Mouse (Mus musculus): ENCODE results near the gene Ggn. TPM values are rescaled to one million over a fixed set of nuclear protein-coding genes. Genes with fewer than 3 reads are reported as not detected.
"Not testable (repeated sequence)": the region's sequence is repeated elsewhere in the genome, so short reads cannot be mapped to it uniquely, and the experiment has no call there.

Ggn gene
- total and polyA plus RNA-seq, 3 experiments: 0.19 to 1.0 TPM; not detected in 1

GRCm38 (mm10) chr7:29202577-29202976, 32.6 kb downstream of the Ggn start:
- Histone ChIP-seq H3K9me3 (replicated peaks; ENCODE audit: insufficient read depth, low read length) (no peaks in the 10 kb centered on the region), H3K4me1 (ENCODE audit: control insufficient read depth in 1 of 2, insufficient read depth in 2 of 2, low read length in 2 of 2) (no peaks in the 10 kb centered on the region), H3K4me3 (ENCODE audit: control insufficient read depth in 1 of 2, insufficient read depth in 1 of 2, low read depth in 2 of 2, low read length in 2 of 2) (no peak overlapping the region), H3K27me3 (ENCODE audit: control insufficient read depth in 1 of 2, insufficient read depth in 2 of 2, low read length in 2 of 2) (peaks cover 0 to 3% of the 10 kb centered on the region in 2 experiments; a peak in 3 of 4 replicates), H3K36me3 (ENCODE audit: control insufficient read depth in 1 of 2, insufficient read depth in 2 of 2, low read length in 2 of 2) (no peaks in the 10 kb centered on the region), H3K9ac (ENCODE audit: control insufficient read depth, low read depth, low read length, poor library complexity, severe bottlenecking) (no peak overlapping the region), H3K27ac (ENCODE audit: control insufficient read depth, low read depth, low read length) (no peak overlapping the region), H3K79me2 (ENCODE audit: control insufficient read depth, insufficient read depth, low read length, poor library complexity) (no peaks in the 10 kb centered on the region)
- no peak for DNase-seq (ENCODE audit: low read depth, low spot score)
- TF ChIP-seq POLR2AphosphoS2 (IDR thresholded peaks at IDR 0.05; ENCODE audit: low read length) (no peak), MAX (IDR thresholded peaks at IDR 0.05; ENCODE audit: low read length) (no peak), POLR2AphosphoS5 (IDR thresholded peaks at IDR 0.05; ENCODE audit: borderline replicate concordance, low read depth, low read length) (no peak), CHD2 (IDR thresholded peaks at IDR 0.05; ENCODE audit: low read length) (no peak), CTCF (IDR thresholded peaks at IDR 0.05 in 2 of 3, conservative IDR thresholded peaks at IDR 0.05 in 1 of 3; ENCODE audit: control insufficient read depth in 1 of 3, insufficient read depth in 1 of 3, low read depth in 2 of 3, low read length in 3 of 3, poor library complexity in 1 of 3, severe bottlenecking in 1 of 3) (peak in 1 of 3 experiments; percentile 11; a peak in 1 of 6 replicates), TAL1 (IDR thresholded peaks at IDR 0.05; ENCODE audit: low read length) (no peak), MAZ (IDR thresholded peaks at IDR 0.05; ENCODE audit: low read depth, low read length) (no peak)

GRCm38 (mm10) chr7:29211013-29211412, 41.0 kb downstream of the Ggn start:
- not testable (repeated sequence) for H3K36me3 ChIP-seq (ENCODE audit: control insufficient read depth in 1 of 2, insufficient read depth in 2 of 2, low read length in 2 of 2); H3K4me1 ChIP-seq (ENCODE audit: control insufficient read depth in 1 of 2, insufficient read depth in 2 of 2, low read length in 2 of 2); H3K27me3 ChIP-seq (ENCODE audit: control insufficient read depth in 1 of 2, insufficient read depth in 2 of 2, low read length in 2 of 2); H3K9me3 ChIP-seq (replicated peaks; ENCODE audit: insufficient read depth, low read length); H3K79me2 ChIP-seq (ENCODE audit: control insufficient read depth, insufficient read depth, low read length, poor library complexity)
- Histone ChIP-seq H3K4me3 (ENCODE audit: control insufficient read depth in 1 of 2, insufficient read depth in 1 of 2, low read depth in 2 of 2, low read length in 2 of 2) (peak overlapping the region; percentile 52 to 59), H3K27ac (ENCODE audit: control insufficient read depth, low read depth, low read length) (peak overlapping the region; percentile 94), H3K9ac (ENCODE audit: control insufficient read depth, low read depth, low read length, poor library complexity, severe bottlenecking) (peak overlapping the region; percentile 48; the same call in 1 of the 2 replicates)
- peak; percentile 85; the same call in 1 of the 2 replicates for TF ChIP-seq MAZ (IDR thresholded peaks at IDR 0.05; ENCODE audit: low read depth, low read length)
- peak; percentile 75 for DNase-seq (ENCODE audit: low read depth, low spot score)

DNA sequence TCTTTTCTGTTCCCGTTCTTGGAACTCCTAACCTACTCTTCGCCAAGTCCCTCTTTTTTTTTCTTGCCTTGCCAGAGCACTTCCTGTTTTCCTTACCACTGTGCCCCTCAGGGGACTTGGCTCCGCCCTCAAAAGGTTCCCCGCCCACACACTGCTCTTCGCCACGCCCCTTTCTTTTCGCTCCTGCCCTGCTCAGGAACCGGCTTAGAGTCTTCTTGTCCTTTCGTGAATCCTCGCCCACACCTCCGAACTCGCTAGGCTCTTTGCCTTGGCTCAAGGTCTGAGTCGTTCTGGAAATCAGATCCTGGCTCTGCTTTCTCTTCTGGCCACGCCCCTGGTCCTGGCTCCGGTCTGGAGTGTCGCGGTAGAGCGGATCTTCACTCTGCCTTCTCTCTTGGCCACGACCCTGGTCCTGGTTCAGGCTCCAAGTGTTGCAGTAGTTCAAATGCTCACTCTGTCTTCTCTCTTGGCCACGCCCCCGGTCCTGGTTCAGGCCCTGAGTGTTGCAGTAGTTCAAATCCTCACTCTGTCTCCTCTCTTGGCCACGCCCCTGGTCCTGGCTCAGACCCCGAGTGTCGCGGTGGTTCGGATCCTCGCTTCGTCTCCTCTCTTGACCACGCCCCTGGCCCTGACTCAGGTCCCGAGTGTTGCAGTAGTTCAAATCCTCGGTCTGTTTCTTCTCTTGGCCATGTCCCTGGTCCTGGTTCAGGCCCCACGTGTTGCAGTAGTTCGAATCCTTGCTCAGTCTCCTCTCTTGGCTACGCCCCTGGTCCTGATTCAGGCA, 41.6 kb downstream of the Ggn start:
- peak overlapping the region; percentile 48 for H3K9ac ChIP-seq (ENCODE audit: control insufficient read depth, low read depth, low read length, poor library complexity, severe bottlenecking)
- TF ChIP-seq RCOR1 (IDR thresholded peaks at IDR 0.05; ENCODE audit: low read depth, low read length) (no peak), NRF1 (IDR thresholded peaks at IDR 0.05; ENCODE audit: insufficient read depth, low read depth, low read length, poor library complexity, severe bottlenecking) (no peak), MYB (IDR thresholded peaks at IDR 0.05; ENCODE audit: low read depth, low read length) (no peak), GATA1 (IDR thresholded peaks at IDR 0.05; ENCODE audit: low read depth, low read length) (no peak), MAZ (IDR thresholded peaks at IDR 0.05; ENCODE audit: low read depth, low read length) (peak; percentile 67; the same call in 1 of the 2 replicates), CHD1 (IDR thresholded peaks at IDR 0.05; ENCODE audit: low read depth, low read length) (no peak), POLR2AphosphoS2 (IDR thresholded peaks at IDR 0.05; ENCODE audit: low read length) (no peak), MAX (IDR thresholded peaks at IDR 0.05; ENCODE audit: low read length) (peak; percentile 38; the same call in 1 of the 2 replicates), SIN3A (IDR thresholded peaks at IDR 0.05; ENCODE audit: low read length) (peak; percentile 52; the same call in 1 of the 2 replicates), SMC3 (IDR thresholded peaks at IDR 0.05; ENCODE audit: low read depth, low read length) (no peak), TBP (IDR thresholded peaks at IDR 0.05; ENCODE audit: low read depth, low read length) (no peak), MXI1 (IDR thresholded peaks at IDR 0.05; ENCODE audit: low read depth, low read length) (peak; percentile 74; the same call in 1 of the 2 replicates), MEF2A (IDR thresholded peaks at IDR 0.05; ENCODE audit: extremely low read depth, insufficient replicate concordance, low read depth, low read length, poor library complexity, severe bottlenecking) (0 out of 2 replicates have a peak, but pooled peaks have one; percentile 5), ZNF384 (IDR thresholded peaks at IDR 0.05; ENCODE audit: low read depth, low read length) (peak; percentile 93), BHLHE40 (IDR thresholded peaks at IDR 0.05; ENCODE audit: borderline replicate concordance, low read depth, low read length) (no peak), JUND (IDR thresholded peaks at IDR 0.05; ENCODE audit: low read depth, low read length) (no peak), CTCF (IDR thresholded peaks at IDR 0.05 in 2 of 3, conservative IDR thresholded peaks at IDR 0.05 in 1 of 3; ENCODE audit: control insufficient read depth in 1 of 3, insufficient read depth in 1 of 3, low read depth in 2 of 3, low read length in 3 of 3, poor library complexity in 1 of 3, severe bottlenecking in 1 of 3) (no peak), HCFC1 (IDR thresholded peaks at IDR 0.05; ENCODE audit: low read depth, low read length) (0 out of 2 replicates have a peak, but pooled peaks have one; percentile 40), ELF1 (IDR thresholded peaks at IDR 0.05; ENCODE audit: low read depth, low read length) (peak; percentile 85), KAT2A (conservative IDR thresholded peaks at IDR 0.05; ENCODE audit: low read depth, low read length) (no peak)

More for the DNA sequence above, 41.6 kb downstream of the Ggn start:
- Histone ChIP-seq H3K36me3 (ENCODE audit: control insufficient read depth in 1 of 2, insufficient read depth in 2 of 2, low read length in 2 of 2) (peaks cover 0 to 2% of the 10 kb centered on the region in 2 experiments; a peak in 2 of 4 replicates), H3K27ac (ENCODE audit: control insufficient read depth, low read depth, low read length) (peak overlapping the region; percentile 94), H3K4me1 (ENCODE audit: control insufficient read depth in 1 of 2, insufficient read depth in 2 of 2, low read length in 2 of 2) (peaks cover under 1 to 1% of the 10 kb centered on the region in 2 experiments; a peak in 3 of 4 replicates), H3K4me3 (ENCODE audit: control insufficient read depth in 1 of 2, insufficient read depth in 1 of 2, low read depth in 2 of 2, low read length in 2 of 2) (peak overlapping the region; percentile 52 to 59), H3K9me3 (replicated peaks; ENCODE audit: insufficient read depth, low read length) (no peaks in the 10 kb centered on the region), H3K79me2 (ENCODE audit: control insufficient read depth, insufficient read depth, low read length, poor library complexity) (no peaks in the 10 kb centered on the region), H3K27me3 (ENCODE audit: control insufficient read depth in 1 of 2, insufficient read depth in 2 of 2, low read length in 2 of 2) (no peaks in the 10 kb centered on the region)
- peak; percentile 95 for DNase-seq (ENCODE audit: low read depth, low spot score)

Data from MEL (cell line).